Mouse (Mus musculus): ENCODE results near the gene E2f1. TPM values are rescaled to one million over a fixed set of nuclear protein-coding genes. Genes with fewer than 3 reads are reported as not detected.

E2f1 gene
- polyA plus RNA-seq, 1 experiment from 2014 or later, result 8.4 TPM

DNA sequence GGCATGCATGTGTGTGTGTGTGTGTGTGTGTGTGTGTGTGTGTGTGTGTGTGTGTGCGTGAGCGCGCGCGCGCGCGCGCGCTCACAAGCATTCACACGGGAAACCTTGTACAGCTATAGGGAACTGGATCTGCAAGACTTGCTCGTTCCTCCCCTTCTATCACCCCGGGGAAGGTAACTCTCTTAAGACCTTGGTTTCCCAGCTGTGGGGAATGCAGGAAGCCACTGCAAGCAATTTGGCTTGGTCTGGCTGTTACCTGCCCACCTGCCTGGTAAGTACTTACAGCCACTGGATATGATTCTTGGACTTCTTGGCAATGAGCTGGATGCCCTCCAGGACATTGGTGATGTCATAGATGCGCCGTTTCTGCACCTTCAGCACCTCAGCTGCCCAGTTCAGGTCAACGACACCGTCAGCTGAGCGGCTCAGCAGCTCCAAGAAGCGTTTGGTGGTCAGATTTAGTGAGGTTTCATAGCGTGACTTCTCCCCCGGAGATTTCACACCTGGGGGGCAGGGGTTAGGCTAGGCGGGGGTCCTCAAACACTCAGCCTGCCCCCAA is 6.0 kb downstream of the E2f1 start:
- Histone ChIP-seq H3K4me1 (replicated peaks) (peaks cover 11% of the 10 kb centered on the region), H3K9ac (no peak overlapping the region), H3K9me3 (no peaks in the 10 kb centered on the region), H3K4me3 (no peak overlapping the region), H3K36me3 (no peaks in the 10 kb centered on the region), H3K27me3 (no peaks in the 10 kb centered on the region), H3K4me2 (no peak overlapping the region), H3K27ac (replicated peaks) (no peak overlapping the region)
- WGBS, result 91% methylated on average over 21 of the region's 22 CpGs
- no peak for ATAC-seq (ENCODE audit: low FRiP score, low read depth)

DNA sequence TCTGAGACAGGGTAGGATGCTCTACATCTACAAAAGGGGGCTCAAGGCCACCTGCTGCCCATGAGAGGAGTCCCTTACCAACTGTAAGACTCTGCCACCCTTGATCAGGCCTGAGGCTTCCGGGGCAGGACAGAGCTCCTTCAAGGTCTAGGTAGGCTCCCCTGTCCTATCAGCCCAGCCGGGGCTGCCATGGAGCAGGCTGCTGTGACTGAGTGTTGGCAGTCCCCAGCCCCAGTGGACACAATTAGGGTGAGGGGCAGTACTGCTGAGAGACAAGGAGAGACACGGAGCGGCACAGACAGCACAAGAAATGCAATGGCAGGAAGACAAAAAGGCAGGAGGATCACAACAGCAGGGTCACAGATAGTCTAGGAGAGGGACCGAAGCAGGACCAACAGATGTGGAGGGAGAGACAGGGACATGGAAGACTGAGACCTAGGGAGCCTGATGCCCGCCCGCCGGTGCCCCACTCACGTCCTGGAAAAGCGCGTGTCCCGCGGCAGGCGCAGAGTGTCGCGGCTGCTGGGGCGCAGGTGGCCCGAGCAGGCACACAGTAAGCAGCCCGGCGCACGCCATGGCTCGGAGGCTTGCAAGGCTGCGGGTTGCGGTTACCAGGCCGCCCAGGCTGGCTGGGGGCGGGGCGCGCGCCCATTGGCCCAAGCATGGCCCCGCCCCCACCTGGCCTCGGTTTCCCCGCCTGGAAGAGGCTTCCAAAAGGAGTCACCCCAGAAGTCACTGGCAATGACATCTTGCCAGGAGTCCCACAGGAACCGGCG is 11.2 kb downstream of the E2f1 start, which contains the start of gene Necab3:
TSS of gene Necab3 (minus strand) at position 627 of the 776 bp plus-strand sequence.
- ATAC-seq (ENCODE audit: low FRiP score, low read depth), result peak; percentile 81

GRCm38 (mm10) chr2:154557184-154557832 is 12.4 kb downstream of the E2f1 start:
- Histone ChIP-seq H3K9me3 (no peaks in the 10 kb centered on the region), H3K4me3 (0 out of 2 replicates have a peak overlapping the region, but pooled peaks have one; percentile 48), H3K9ac (no peak overlapping the region), H3K27me3 (no peaks in the 10 kb centered on the region), H3K36me3 (no peaks in the 10 kb centered on the region), H3K27ac (replicated peaks) (0 out of 2 replicates have a peak overlapping the region, but pooled peaks have one; percentile 43), H3K4me1 (replicated peaks) (peaks cover 39% of the 10 kb centered on the region), H3K4me2 (peak overlapping the region; percentile 87)
- 59% methylated on average over 5 of the region's 5 CpGs for WGBS
- no peak for ATAC-seq (ENCODE audit: low FRiP score, low read depth)

More for the DNA sequence above, 11.2 kb downstream of the E2f1 start, which contains the start of gene Necab3:
- Histone ChIP-seq H3K4me3 (peak within 1 kb of the TSS; percentile 48), H3K9me3 (no peaks in the 10 kb centered on the region), H3K9ac (peak within 1 kb of the TSS; percentile 55), H3K27ac (replicated peaks) (peak within 1 kb of the TSS; percentile 37; the same call in 1 of the 2 replicates), H3K36me3 (no peaks in the 10 kb centered on the region), H3K4me2 (peak within 1 kb of the TSS; percentile 87), H3K27me3 (no peaks in the 10 kb centered on the region), H3K4me1 (replicated peaks) (peaks cover 32% of the 10 kb centered on the region)
- 3% methylated on average over 33 of the region's 34 CpGs for WGBS

DNA sequence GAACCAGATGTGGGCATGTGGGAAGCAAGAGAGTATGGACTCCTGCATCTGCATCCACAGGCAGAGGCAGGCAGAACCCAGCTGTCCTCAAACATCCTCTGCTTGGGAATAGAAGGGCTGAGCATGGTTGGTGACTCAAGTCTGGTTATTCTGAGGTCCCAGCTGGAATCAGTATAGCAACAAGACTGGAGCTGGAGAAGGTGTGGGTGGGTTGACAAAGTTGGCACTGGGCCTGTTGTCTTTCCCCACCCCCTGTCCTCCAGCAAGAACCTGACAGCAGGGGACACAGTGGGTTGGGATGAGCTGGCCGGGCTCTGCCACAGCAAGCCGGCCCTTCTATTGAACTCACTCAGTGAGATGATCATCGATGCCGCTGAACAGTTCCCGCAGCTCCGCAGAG is 14.5 kb downstream of the E2f1 start:
- no peak for ATAC-seq (ENCODE audit: low FRiP score, low read depth)
- H3K27me3 ChIP-seq, result peaks cover 9% of the 10 kb centered on the region
- H3K4me3 ChIP-seq, result no peak overlapping the region
- H3K9me3 ChIP-seq, result no peaks in the 10 kb centered on the region
- H3K36me3 ChIP-seq, result no peaks in the 10 kb centered on the region
- 63% methylated on average over 6 of the region's 6 CpGs for WGBS
- H3K4me2 ChIP-seq, result no peak overlapping the region
- H3K27ac ChIP-seq (replicated peaks), result no peak overlapping the region
- no peak overlapping the region for H3K9ac ChIP-seq
- peaks cover 49% of the 10 kb centered on the region for H3K4me1 ChIP-seq (replicated peaks)

GRCm38 (mm10) chr2:154552424-154552907 is 17.2 kb downstream of the E2f1 start:
- Histone ChIP-seq H3K27me3 (peaks cover 10% of the 10 kb centered on the region), H3K4me3 (no peak overlapping the region), H3K27ac (replicated peaks) (peak overlapping the region; percentile 49), H3K9ac (no peak overlapping the region), H3K9me3 (no peaks in the 10 kb centered on the region), H3K4me1 (replicated peaks) (peaks cover 47% of the 10 kb centered on the region), H3K36me3 (no peaks in the 10 kb centered on the region), H3K4me2 (peak overlapping the region; percentile 36)
- WGBS, result 23% methylated on average over 27 of the region's 27 CpGs
- peak; percentile 77 for ATAC-seq (ENCODE audit: low FRiP score, low read depth)

DNA sequence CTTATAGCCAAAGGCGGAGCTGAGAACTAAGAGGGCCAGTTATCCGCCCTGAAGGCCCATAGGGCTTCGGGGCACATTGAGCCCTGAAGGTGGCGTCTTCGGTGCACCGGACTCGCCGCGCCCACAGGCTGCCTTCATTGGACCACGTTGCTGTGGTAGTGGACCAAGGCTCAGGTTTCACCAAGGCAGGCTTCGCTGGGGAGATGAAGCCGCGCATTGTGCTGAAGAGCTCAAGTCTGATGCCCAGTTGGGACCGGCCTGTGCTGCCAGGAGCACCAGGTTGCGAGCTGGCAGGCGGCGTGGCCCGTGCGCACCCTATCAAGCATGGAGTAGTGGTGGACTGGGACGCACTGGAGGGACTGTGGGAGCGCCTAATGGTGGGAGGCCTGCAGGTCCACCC is 17.8 kb downstream of the E2f1 start:
- Histone ChIP-seq H3K4me1 (replicated peaks) (peaks cover 41% of the 10 kb centered on the region), H3K27me3 (peaks cover 10% of the 10 kb centered on the region), H3K4me2 (peak overlapping the region; percentile 36), H3K4me3 (no peak overlapping the region), H3K27ac (replicated peaks) (0 out of 2 replicates have a peak overlapping the region, but pooled peaks have one; percentile 49), H3K36me3 (no peaks in the 10 kb centered on the region), H3K9ac (no peak overlapping the region), H3K9me3 (no peaks in the 10 kb centered on the region)
- 0 out of 2 replicates have a peak, but pooled peaks have one; percentile 3 for ATAC-seq (ENCODE audit: low FRiP score, low read depth)
- WGBS, result 42% methylated on average over 21 of the region's 21 CpGs

- Histone ChIP-seq H3K36me3 (no peaks in the 10 kb centered on the region), H3K4me1 (replicated peaks) (peaks cover 40% of the 10 kb centered on the region), H3K4me2 (peak within 1 kb of the TSS; percentile 36), H3K27ac (replicated peaks) (peak within 1 kb of the TSS; percentile 49; the same call in 1 of the 2 replicates), H3K9ac (no peak within 1 kb of the TSS), H3K27me3 (peaks cover 10% of the 10 kb centered on the region), H3K4me3 (no peak within 1 kb of the TSS), H3K9me3 (no peaks in the 10 kb centered on the region)
- 85% methylated on average over 4 of the region's 4 CpGs for WGBS
- no peak for ATAC-seq (ENCODE audit: low FRiP score, low read depth)
These were observed 18.2 kb downstream of the E2f1 start, which contains the start of gene Actl10 for GRCm38 (mm10) chr2:154551476-154551875. Gene Actl10 (plus strand): TSS chr2:154551776.

DNA sequence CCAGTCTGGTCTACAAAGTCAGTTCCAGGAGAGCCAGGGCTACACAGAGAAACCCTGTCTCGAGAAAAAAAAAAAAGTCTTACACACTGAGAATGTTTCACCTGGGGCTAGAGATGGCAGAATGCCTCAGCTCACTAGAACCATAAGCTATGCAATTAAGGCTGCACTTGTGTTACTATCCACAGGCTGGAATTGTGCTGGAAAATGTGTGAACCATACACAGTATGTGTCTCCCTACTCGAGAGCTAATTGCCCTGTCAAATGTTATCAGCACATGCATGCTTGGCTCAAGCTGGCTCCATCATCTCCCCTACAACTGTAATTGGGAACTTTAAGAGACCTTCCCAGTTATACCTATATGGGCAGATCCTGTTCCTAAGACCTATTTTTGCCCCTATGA is 18.8 kb downstream of the E2f1 start:
- no peak for ATAC-seq (ENCODE audit: low FRiP score, low read depth)
- no peaks in the 10 kb centered on the region for H3K36me3 ChIP-seq

DNA sequence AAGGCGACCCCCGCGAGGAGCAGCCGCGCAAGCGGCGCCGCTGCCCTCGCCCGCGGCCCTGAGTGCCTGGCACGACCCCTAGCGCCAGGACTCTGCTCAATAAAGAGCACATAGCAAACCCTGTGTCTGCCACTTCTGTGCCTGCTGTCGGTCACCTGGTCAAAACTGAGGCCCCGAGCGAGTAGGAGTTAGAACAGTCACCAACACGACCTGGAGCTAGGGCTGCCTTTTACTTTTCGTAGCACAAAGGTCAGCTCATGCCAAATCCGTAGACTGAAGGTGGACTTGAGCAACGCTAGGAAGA is 19.9 kb downstream of the E2f1 start:
- Histone ChIP-seq H3K4me1 (replicated peaks) (peaks cover 34% of the 10 kb centered on the region), H3K9ac (peak overlapping the region; percentile 53), H3K9me3 (no peaks in the 10 kb centered on the region), H3K27me3 (peaks cover 10% of the 10 kb centered on the region), H3K4me2 (peak overlapping the region; percentile 83), H3K36me3 (no peaks in the 10 kb centered on the region), H3K4me3 (peak overlapping the region; percentile 40), H3K27ac (replicated peaks) (no peak overlapping the region)
- no peak; the same call in 1 of the 2 replicates for ATAC-seq (ENCODE audit: low FRiP score, low read depth)
- 11% methylated on average over 20 of the region's 20 CpGs for WGBS

More for the DNA sequence above, 18.8 kb downstream of the E2f1 start:
- peaks cover 10% of the 10 kb centered on the region for H3K27me3 ChIP-seq
- no peak overlapping the region for H3K9ac ChIP-seq
- WGBS, result 76% methylated on average over 2 of the region's 2 CpGs
- H3K9me3 ChIP-seq, result no peaks in the 10 kb centered on the region
- no peak overlapping the region for H3K27ac ChIP-seq (replicated peaks)
- H3K4me3 ChIP-seq, result no peak overlapping the region
- peaks cover 40% of the 10 kb centered on the region for H3K4me1 ChIP-seq (replicated peaks)
- H3K4me2 ChIP-seq, result no peak overlapping the region

- H3K4me1 ChIP-seq (replicated peaks), result peaks cover 34% of the 10 kb centered on the region
- ATAC-seq (ENCODE audit: low FRiP score, low read depth), result peak; percentile 75
- peak overlapping the region; percentile 40 for H3K4me3 ChIP-seq
- peaks cover 10% of the 10 kb centered on the region for H3K27me3 ChIP-seq
- H3K4me2 ChIP-seq, result peak overlapping the region; percentile 83
- H3K27ac ChIP-seq (replicated peaks), result 0 out of 2 replicates have a peak overlapping the region, but pooled peaks have one; percentile 22
- 2% methylated on average over 47 of the region's 48 CpGs for WGBS
- H3K36me3 ChIP-seq, result no peaks in the 10 kb centered on the region
- H3K9me3 ChIP-seq, result no peaks in the 10 kb centered on the region
- peak overlapping the region; percentile 53 for H3K9ac ChIP-seq
These were observed 20.4 kb downstream of the E2f1 start for GRCm38 (mm10) chr2:154549127-154549885.

- H3K27me3 ChIP-seq, result peaks cover 10% of the 10 kb centered on the region
- H3K27ac ChIP-seq (replicated peaks), result no peak overlapping the region
- WGBS, result 49% methylated on average over 3 of the region's 3 CpGs
- H3K9ac ChIP-seq, result no peak overlapping the region
- H3K4me3 ChIP-seq, result no peak overlapping the region
- H3K36me3 ChIP-seq, result no peaks in the 10 kb centered on the region
- H3K9me3 ChIP-seq, result no peaks in the 10 kb centered on the region
- peak overlapping the region; percentile 83; the same call in 1 of the 2 replicates for H3K4me2 ChIP-seq
- no peak for ATAC-seq (ENCODE audit: low FRiP score, low read depth)
- peaks cover 34% of the 10 kb centered on the region for H3K4me1 ChIP-seq (replicated peaks)
These were observed 21.0 kb downstream of the E2f1 start for GRCm38 (mm10) chr2:154548688-154549087.
